ENCODE assay signal across 31 mouse cellular contexts in the genomic region with DNA sequence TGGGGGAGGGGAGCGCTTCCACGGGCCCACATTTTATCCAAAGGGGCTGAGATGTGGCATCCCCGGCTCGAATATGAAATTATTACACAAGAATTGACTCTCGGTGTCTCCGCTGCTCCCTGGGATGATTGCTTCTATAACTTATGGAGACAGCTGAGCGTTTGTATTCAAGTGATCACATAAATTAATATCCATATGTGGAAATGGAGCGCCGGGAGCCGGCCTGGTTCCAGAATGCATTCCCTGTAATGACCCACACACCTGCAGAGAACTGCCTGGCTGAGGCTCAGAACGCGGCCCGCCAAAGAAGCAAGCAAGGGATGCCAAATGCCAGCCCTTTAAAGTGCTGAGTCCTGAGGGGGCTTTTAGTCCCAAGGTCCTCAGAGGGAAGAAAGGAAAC.
"Had no signal": no experiment of that assay in that cellular context is flagged by ENCODE, and none has a peak within 500 bp of the region (broad histone marks: within the 10 kb centered on the region; RNA-seq: fewer than 3 reads in every experiment).

No protein-coding gene starts in this region.

- H3K4me2 ChIP-seq: limb, embryonic 12.5 days; limb, embryonic 13.5 days; limb, embryonic 15.5 days; liver, embryonic 11.5 days; liver, embryonic 12.5 days; liver, embryonic 13.5 days; liver, embryonic 15.5 days; lung, embryonic 14.5 days; lung, embryonic 15.5 days; midbrain, embryonic 11.5 days; midbrain, embryonic 12.5 days; midbrain, embryonic 13.5 days; midbrain, embryonic 15.5 days had no signal

- H3K27me3 ChIP-seq: liver, embryonic 12.5 days; liver, embryonic 13.5 days; liver, embryonic 15.5 days; lung, embryonic 15.5 days had no signal

- H3K27ac ChIP-seq: left cerebral cortex, adult 2 months; limb, embryonic 10.5 days; limb, embryonic 12.5 days; limb, embryonic 13.5 days; limb, embryonic 15.5 days; liver, embryonic 12.5 days; liver, embryonic 13.5 days; liver, embryonic 14.5 days; liver, embryonic 15.5 days; lung, embryonic 15.5 days; macrophage; midbrain, embryonic 12.5 days; midbrain, embryonic 13.5 days; midbrain, embryonic 15.5 days had no signal

- ATAC-seq: liver, embryonic 12.5 days; liver, postnatal 0 days; lung, postnatal 0 days; midbrain, embryonic 13.5 days; midbrain, embryonic 15.5 days; midbrain, embryonic 16.5 days had no signal

- DNase-seq: left cerebral cortex, postnatal 4 days; liver; liver, embryonic 13.5 days; liver, postnatal 0 days; lung, adult 18-20 months; lung, adult 2 months; lung, embryonic 14.5 days; lung, postnatal 10 days; lung, postnatal 14 days; lung, postnatal 36 days; lung, postnatal 4 days had no signal

- H3K4me1 ChIP-seq: limb, embryonic 15.5 days; lung, embryonic 15.5 days; midbrain, embryonic 12.5 days; midbrain, embryonic 13.5 days; midbrain, embryonic 15.5 days had no signal

- H3K9me3 ChIP-seq: limb, embryonic 10.5 days; limb, embryonic 12.5 days; limb, embryonic 13.5 days; limb, embryonic 15.5 days; liver, embryonic 12.5 days; liver, embryonic 13.5 days; liver, embryonic 15.5 days; lung, embryonic 15.5 days; megakaryocyte, embryonic 14.5 days; midbrain, embryonic 10.5 days; midbrain, embryonic 12.5 days; midbrain, embryonic 13.5 days; midbrain, embryonic 15.5 days had no signal

- H3K4me3 ChIP-seq: left cerebral cortex, adult 2 months; limb, embryonic 10.5 days; limb, embryonic 12.5 days; limb, embryonic 13.5 days; limb, embryonic 15.5 days; liver, embryonic 12.5 days; liver, embryonic 13.5 days; liver, embryonic 15.5 days; lung, embryonic 15.5 days; megakaryocyte, embryonic 14.5 days; midbrain, embryonic 10.5 days; midbrain, embryonic 12.5 days; midbrain, embryonic 13.5 days; midbrain, embryonic 15.5 days; myocyte had no signal

- H3K36me3 ChIP-seq: limb, embryonic 10.5 days; limb, embryonic 12.5 days; limb, embryonic 13.5 days; limb, embryonic 15.5 days; liver, embryonic 12.5 days; liver, embryonic 13.5 days; liver, embryonic 15.5 days; lung, embryonic 15.5 days; midbrain, embryonic 10.5 days; midbrain, embryonic 12.5 days; midbrain, embryonic 13.5 days; midbrain, embryonic 15.5 days had no signal

- H3K9ac ChIP-seq: limb, embryonic 12.5 days; limb, embryonic 13.5 days; limb, embryonic 15.5 days; liver, embryonic 12.5 days; liver, embryonic 13.5 days; liver, embryonic 14.5 days; liver, embryonic 15.5 days; liver, postnatal 0 days; lung, embryonic 14.5 days; lung, embryonic 15.5 days; midbrain, embryonic 12.5 days; midbrain, embryonic 13.5 days; midbrain, embryonic 15.5 days had no signal
